Mouse (Mus musculus) CH12.LX (cell line): ENCODE data around the gene Tcf25. TPM values are rescaled to one million over a fixed set of nuclear protein-coding genes. Genes with fewer than 3 reads are reported as not detected.

Experiments
- DNase-seq: peaks from one replicate; pipeline ENCODE4 v3.0.0-alpha.2; 2013; ENCODE audit errors: extremely low read depth
- H3K27ac ChIP-seq: 2 replicates; pipeline ENCODE4 v1.5.1; 2012; ENCODE audit warnings: low read depth, mild to moderate bottlenecking, control low read depth, moderate library complexity; ENCODE audit not compliant: insufficient read depth
- H3K27me3 ChIP-seq: replicated peaks from 2 replicates; pipeline ENCODE3; 2012; ENCODE audit warnings: inconsistent platforms
- H3K36me3 ChIP-seq, 2 experiments: replicated peaks in 1 of 2; 2 replicates each; pipeline versions ENCODE3 to v1.6.1; 2012; ENCODE audit warnings: inconsistent platforms in 1 of 2, low read length in 1 of 2, mild to moderate bottlenecking in 1 of 2, mixed read lengths in 1 of 2, moderate library complexity in 1 of 2; ENCODE audit not compliant: control insufficient read depth in 1 of 2, insufficient read depth in 1 of 2
- H3K4me1 ChIP-seq, 2 experiments: 2 replicates each; pipeline ENCODE4 v1.6.1; 2012; ENCODE audit warnings: inconsistent platforms in 1 of 2, moderate library complexity in 1 of 2; ENCODE audit not compliant: insufficient read depth in 2 of 2, control insufficient read depth in 1 of 2
- H3K4me2 ChIP-seq: 2 replicates; pipeline ENCODE4 v1.6.1; 2012; ENCODE audit warnings: low read depth, mild to moderate bottlenecking, control low read depth; ENCODE audit not compliant: poor library complexity, insufficient read depth, severe bottlenecking
- H3K4me3 ChIP-seq, 3 experiments: fragments of 150-350 bp in 1 of 3; sonication (generic) in 1 of 3; replicated peaks in 1 of 3; 2 replicates each; pipeline versions ENCODE3 to v1.5.1; 2011 to 2012; ENCODE audit warnings: low read depth in 2 of 3, low read length in 2 of 3, mild to moderate bottlenecking in 2 of 3, moderate library complexity in 2 of 3, control low read depth in 1 of 3, improper control_type of control experiment in 1 of 3, inconsistent platforms in 1 of 3, mixed read lengths in 1 of 3; ENCODE audit not compliant: poor library complexity in 1 of 3
- H3K79me2 ChIP-seq: replicated peaks from 2 replicates; pipeline ENCODE4 v1.6.1; 2012; ENCODE audit warnings: mild to moderate bottlenecking, moderate library complexity; ENCODE audit not compliant: control insufficient read depth, poor library complexity, insufficient read depth, severe bottlenecking; ENCODE audit errors: extremely low read depth
- H3K9ac ChIP-seq: 2 replicates; pipeline ENCODE4 v1.6.1; 2012; ENCODE audit warnings: low read depth, mild to moderate bottlenecking, control low read depth, moderate library complexity; ENCODE audit not compliant: insufficient read depth
- H3K9me3 ChIP-seq: replicated peaks from 2 replicates; pipeline ENCODE3; 2012; ENCODE audit warnings: low read length, inconsistent platforms, mixed read lengths
- BHLHE40 ChIP-seq: IDR thresholded peaks from 2 replicates; pipeline ENCODE4 v1.6.1; 2011; ENCODE audit warnings: mild to moderate bottlenecking, low read depth, low read length, improper control_type of control experiment
- ELF1 ChIP-seq: IDR thresholded peaks from 2 replicates; pipeline ENCODE4 v1.6.1; 2014; ENCODE audit warnings: low read depth, mild to moderate bottlenecking, inconsistent platforms, low read length, improper control_type of control experiment
- EP300 ChIP-seq: IDR thresholded peaks from 2 replicates; pipeline ENCODE4 v1.6.1; 2011; ENCODE audit warnings: low read length, improper control_type of control experiment
- ETS1 ChIP-seq: conservative IDR thresholded peaks from 2 replicates; pipeline ENCODE4 v1.6.1; 2012; ENCODE audit warnings: low read depth, mild to moderate bottlenecking, inconsistent platforms, low read length, improper control_type of control experiment, moderate library complexity
- MAX ChIP-seq: IDR thresholded peaks from 2 replicates; pipeline ENCODE4 v1.6.1; 2011; ENCODE audit warnings: low read length, improper control_type of control experiment
- MEF2A ChIP-seq: IDR thresholded peaks from 2 replicates; pipeline ENCODE4 v1.6.1; 2014; ENCODE audit warnings: low read depth, mild to moderate bottlenecking, inconsistent platforms, low read length, improper control_type of control experiment, borderline replicate concordance
- PAX5 ChIP-seq: IDR thresholded peaks from 2 replicates; pipeline ENCODE4 v1.6.1; 2012; ENCODE audit warnings: low read length, inconsistent platforms, mixed read lengths
- RCOR1 ChIP-seq: conservative IDR thresholded peaks from 2 replicates; pipeline ENCODE4 v1.6.1; 2012; ENCODE audit warnings: low read depth, mild to moderate bottlenecking, inconsistent platforms, low read length, improper control_type of control experiment
- TBP ChIP-seq: conservative IDR thresholded peaks from 2 replicates; pipeline ENCODE4 v1.6.1; 2011; ENCODE audit warnings: low read depth, low read length, improper control_type of control experiment
- UBTF ChIP-seq: IDR thresholded peaks from 2 replicates; pipeline ENCODE4 v1.6.1; 2012; ENCODE audit warnings: low read depth, mild to moderate bottlenecking, inconsistent platforms, low read length, improper control_type of control experiment, moderate library complexity
- ZNF384 ChIP-seq: IDR thresholded peaks from 2 replicates; pipeline ENCODE4 v1.6.1; 2012; ENCODE audit warnings: low read depth, low read length, improper control_type of control experiment, inconsistent platforms
- dilution Hi-C: fragments of 300-500 bp; cut with MboI; formaldehyde crosslinking; loops from 2 replicates; pipeline ENCODE4 v1.14.3; 2020; ENCODE audit warnings: low sequenced_read_pairs; ENCODE audit not compliant: extremely low pct_unique_long_range_greater_than_20kb, extremely low pct_ligation_motif_present
- in situ Hi-C: fragments of 300-500 bp; cut with MboI; formaldehyde crosslinking; loops from 3 replicates; pipeline ENCODE4 v1.14.3; 2019; ENCODE audit warnings: low sequenced_read_pairs, low pct_ligation_motif_present, low pct_unique_long_range_greater_than_20kb, mixed read lengths
- polyA plus RNA-seq: library from polyadenylated mRNA; unstranded; fragments of >175 nt; gene quantifications from 2 replicates; pipeline ENCODE4 v1.2.1, GENCODE M21; 2012; ENCODE audit warnings: low read depth; ENCODE audit not compliant: insufficient read length
- total RNA-seq, 2 experiments: library from RNA; depleted of rRNA; stranded (reverse); fragments of 300-350 nt in 1 of 2; fragments of >200 nt in 1 of 2; gene quantifications; 2 replicates each; pipeline ENCODE4 v1.2.3; 2012 to 2014

Tcf25 gene
- total and polyA plus RNA-seq, 3 experiments, result 168 to 393 (median 207) TPM

GRCm38 (mm10) chr8:123342911-123343310 is 30.6 kb upstream of the Tcf25 start:
- Histone ChIP-seq H3K36me3 (no peaks in the 10 kb centered on the region), H3K79me2 (no peaks in the 10 kb centered on the region), H3K4me1 (peaks cover 10 to 40% of the 10 kb centered on the region in 2 experiments), H3K9ac (no peak overlapping the region), H3K4me2 (no peak overlapping the region), H3K27me3 (no peaks in the 10 kb centered on the region), H3K27ac (no peak overlapping the region), H3K4me3 (no peak overlapping the region), H3K9me3 (peaks cover 2% of the 10 kb centered on the region)
- DNase-seq, result no peak
- dilution Hi-C loops, result no loop called here
- no peak for TF ChIP-seq EP300
- no peak for TF ChIP-seq MAX
- no peak for TF ChIP-seq RCOR1
- TF ChIP-seq PAX5, result no peak
- TF ChIP-seq UBTF, result no peak
- TF ChIP-seq ZNF384, result no peak
- TF ChIP-seq MEF2A, result no peak
- in situ Hi-C loops, result no loop called here

- dilution Hi-C loops, result no loop called here
Observed at GRCm38 (mm10) chr8:123343422-123343821, 30.1 kb upstream of the Tcf25 start.

GRCm38 (mm10) chr8:123345135-123345534 is 28.4 kb upstream of the Tcf25 start:
- Histone ChIP-seq H3K4me2 (no peak overlapping the region), H3K4me1 (peaks cover 10 to 40% of the 10 kb centered on the region in 2 experiments), H3K4me3 (no peak overlapping the region), H3K79me2 (no peaks in the 10 kb centered on the region), H3K9me3 (peaks cover under 1% of the 10 kb centered on the region), H3K9ac (no peak overlapping the region), H3K27me3 (no peaks in the 10 kb centered on the region), H3K36me3 (no peaks in the 10 kb centered on the region), H3K27ac (no peak overlapping the region)
- no peak for DNase-seq
- TF ChIP-seq BHLHE40 (0 out of 2 replicates have a peak, but pooled peaks have one; percentile 10), PAX5 (no peak)
- dilution Hi-C loops (no loop called here), in situ Hi-C loops (no loop called here)

More at GRCm38 (mm10) chr8:123343422-123343821, 30.1 kb upstream of the Tcf25 start:
- H3K9ac ChIP-seq, result no peak overlapping the region
- H3K27ac ChIP-seq, result no peak overlapping the region
- no peaks in the 10 kb centered on the region for H3K79me2 ChIP-seq
- no peaks in the 10 kb centered on the region for H3K36me3 ChIP-seq
- no peak overlapping the region for H3K4me3 ChIP-seq
- H3K4me1 ChIP-seq, result peaks cover 10 to 40% of the 10 kb centered on the region in 2 experiments
- in situ Hi-C loops, result no loop called here
- no peak for DNase-seq
- peaks cover 2% of the 10 kb centered on the region for H3K9me3 ChIP-seq
- no peaks in the 10 kb centered on the region for H3K27me3 ChIP-seq
- 0 out of 2 replicates have a peak, but pooled peaks have one; percentile 31 for TF ChIP-seq ELF1
- TF ChIP-seq ETS1, result no peak
- TF ChIP-seq TBP, result no peak
- H3K4me2 ChIP-seq, result no peak overlapping the region
